Mouse (Mus musculus) embryonic fibroblast, embryonic 13.5 days (primary cell): ENCODE results near the gene Bcl11b. TPM values are rescaled to one million over a fixed set of nuclear protein-coding genes. Genes with fewer than 3 reads are reported as not detected.
A peak's percentile ranks its signal among the peaks of the same experiment; 100 is the strongest.

ENCODE experiments used
- H3K27ac ChIP-seq: 2 replicates; pipeline ENCODE4 v1.5.1; 2012; ENCODE audit warnings: low read length, control low read depth, inconsistent platforms; ENCODE audit not compliant: insufficient read depth
- H3K4me1 ChIP-seq: 2 replicates; pipeline ENCODE4 v1.6.1; 2011; ENCODE audit warnings: low read length; ENCODE audit not compliant: control insufficient read depth, insufficient read depth
- H3K4me3 ChIP-seq: 2 replicates; pipeline ENCODE4 v1.5.1; 2011; ENCODE audit warnings: mild to moderate bottlenecking, control low read depth, low read length; ENCODE audit not compliant: insufficient read depth
- CTCF ChIP-seq: IDR thresholded peaks from 2 replicates; pipeline ENCODE4 v1.5.1; 2011; ENCODE audit warnings: mild to moderate bottlenecking, control low read depth, low read length, moderate library complexity, borderline replicate concordance; ENCODE audit not compliant: insufficient read depth
- POLR2A ChIP-seq: IDR thresholded peaks from 2 replicates; pipeline ENCODE4 v1.6.1; 2011; ENCODE audit warnings: low read depth, mild to moderate bottlenecking, control low read depth, low read length, moderate library complexity
- polyA plus RNA-seq: library from polyadenylated mRNA; stranded (reverse); fragments of >200 nt; gene quantifications from 2 replicates; pipeline ENCODE4 v1.2.4, GENCODE M21; 2011; ENCODE audit warnings: low read depth; ENCODE audit not compliant: missing spikeins, insufficient read length

The Bcl11b gene
- polyA plus RNA-seq, 1 experiment, result 6.5 TPM

GRCm38 (mm10) chr12:107975479-107975896, 27.9 kb downstream of the Bcl11b start:
- Histone ChIP-seq H3K4me3 (no peak overlapping the region), H3K4me1 (peaks cover 7% of the 10 kb centered on the region; the same call in 1 of the 2 replicates), H3K27ac (peak overlapping the region; percentile 1; the same call in 1 of the 2 replicates)
- no peak for TF ChIP-seq POLR2A
- TF ChIP-seq CTCF, result no peak

GRCm38 (mm10) chr12:107974504-107974903, 28.9 kb downstream of the Bcl11b start:
- Histone ChIP-seq H3K4me3 (no peak overlapping the region), H3K4me1 (peaks cover 7% of the 10 kb centered on the region; the same call in 1 of the 2 replicates), H3K27ac (no peak overlapping the region)
- no peak for TF ChIP-seq POLR2A

GRCm38 (mm10) chr12:107973556-107974140, 29.8 kb downstream of the Bcl11b start:
- no peak overlapping the region for H3K4me3 ChIP-seq
- H3K27ac ChIP-seq, result peak overlapping the region; percentile 35; the same call in 1 of the 2 replicates
- TF ChIP-seq CTCF, result no peak
- TF ChIP-seq POLR2A, result no peak
- peaks cover 7% of the 10 kb centered on the region; the same call in 1 of the 2 replicates for H3K4me1 ChIP-seq

GRCm38 (mm10) chr12:107971081-107971780, 32.2 kb downstream of the Bcl11b start:
- TF ChIP-seq POLR2A (no peak), CTCF (no peak)
- no peak overlapping the region for H3K27ac ChIP-seq
- no peak overlapping the region for H3K4me3 ChIP-seq
- peaks cover 7% of the 10 kb centered on the region; the same call in 1 of the 2 replicates for H3K4me1 ChIP-seq

GRCm38 (mm10) chr12:107970637-107971036, 32.8 kb downstream of the Bcl11b start:
- H3K4me3 ChIP-seq, result no peak overlapping the region
- H3K4me1 ChIP-seq, result peaks cover 7% of the 10 kb centered on the region; the same call in 1 of the 2 replicates
- no peak overlapping the region for H3K27ac ChIP-seq
- TF ChIP-seq CTCF (no peak), POLR2A (no peak)

GRCm38 (mm10) chr12:107969841-107970371, 33.5 kb downstream of the Bcl11b start:
- Histone ChIP-seq H3K4me3 (no peak overlapping the region), H3K27ac (no peak overlapping the region), H3K4me1 (peaks cover 7% of the 10 kb centered on the region; the same call in 1 of the 2 replicates)
- TF ChIP-seq POLR2A (no peak), CTCF (no peak)

- Histone ChIP-seq H3K4me3 (no peak overlapping the region), H3K27ac (no peak overlapping the region), H3K4me1 (peaks cover 6% of the 10 kb centered on the region; the same call in 1 of the 2 replicates)
- no peak for TF ChIP-seq POLR2A
- TF ChIP-seq CTCF, result no peak
Observed at GRCm38 (mm10) chr12:107969126-107969525, 34.3 kb downstream of the Bcl11b start.

GRCm38 (mm10) chr12:107968331-107968730, 35.1 kb downstream of the Bcl11b start:
- Histone ChIP-seq H3K4me1 (no peaks in the 10 kb centered on the region), H3K4me3 (no peak overlapping the region), H3K27ac (no peak overlapping the region)
- TF ChIP-seq CTCF (no peak), POLR2A (no peak)

GRCm38 (mm10) chr12:107967026-107967425, 36.4 kb downstream of the Bcl11b start:
- Histone ChIP-seq H3K4me3 (no peak overlapping the region), H3K4me1 (no peaks in the 10 kb centered on the region), H3K27ac (no peak overlapping the region)
- TF ChIP-seq CTCF, result no peak
- TF ChIP-seq POLR2A, result no peak

- H3K27ac ChIP-seq, result 0 out of 2 replicates have a peak overlapping the region, but pooled peaks have one; percentile 15
- TF ChIP-seq CTCF (no peak), POLR2A (no peak)
- no peak overlapping the region for H3K4me3 ChIP-seq
- peaks cover 10% of the 10 kb centered on the region for H3K4me1 ChIP-seq
Observed at GRCm38 (mm10) chr12:107965103-107965502, 38.3 kb downstream of the Bcl11b start.
